Mouse (Mus musculus): ENCODE measurements at regions not wholly inside any gene's neighbourhood (a gene's known extent, or its start where the extent isn't known, plus 50 kb on each side); places are given as distances from the start of the nearest gene placed in this dataset.

GRCm38 (mm10) chrX:11487876-11488275, 160.3 kb downstream of the H2al1j start:
- no peak for DNase-seq (ENCODE audit: low read depth)

GRCm38 (mm10) chrX:11490146-11490693, 162.6 kb downstream of the H2al1j start:
- DNase-seq (ENCODE audit: low read depth): no peak

- DNase-seq (ENCODE audit: low read depth): no peak
These were observed 163.6 kb downstream of the H2al1j start for GRCm38 (mm10) chrX:11491235-11491634.

- DNase-seq (ENCODE audit: low read depth): no peak
These were observed 164.2 kb downstream of the H2al1j start for GRCm38 (mm10) chrX:11491676-11492391.

- no peak for DNase-seq (ENCODE audit: low read depth)
These were observed 166.1 kb downstream of the H2al1j start for GRCm38 (mm10) chrX:11493526-11494245.

- no peak for DNase-seq (ENCODE audit: low read depth)
These were observed 166.6 kb downstream of the H2al1j start for GRCm38 (mm10) chrX:11494246-11494630.

GRCm38 (mm10) chrX:11512439-11512838, 184.8 kb downstream of the H2al1j start:
- no peak for DNase-seq (ENCODE audit: low read depth)

- no peak for DNase-seq (ENCODE audit: low read depth)
These were observed 185.3 kb downstream of the H2al1j start for GRCm38 (mm10) chrX:11512928-11513327.

- DNase-seq (ENCODE audit: low read depth): no peak
These were observed 196.2 kb downstream of the H2al1j start for GRCm38 (mm10) chrX:11523791-11524190.

- no peak for DNase-seq (ENCODE audit: low read depth)
These were observed 197.7 kb downstream of the H2al1j start for GRCm38 (mm10) chrX:11525326-11525725.

GRCm38 (mm10) chrX:11528589-11528988, 201.0 kb downstream of the H2al1j start:
- DNase-seq (ENCODE audit: low read depth): peak; percentile 44

GRCm38 (mm10) chrX:11529221-11529620, 201.6 kb downstream of the H2al1j start:
- DNase-seq (ENCODE audit: low read depth): no peak

- DNase-seq (ENCODE audit: low read depth): no peak
These were observed 205.2 kb downstream of the H2al1j start for GRCm38 (mm10) chrX:11532817-11533216.

- no peak for DNase-seq (ENCODE audit: low read depth)
These were observed 206.2 kb downstream of the H2al1j start for GRCm38 (mm10) chrX:11533871-11534270.

GRCm38 (mm10) chrX:11541011-11541410, 213.4 kb downstream of the H2al1j start:
- DNase-seq (ENCODE audit: low read depth): no peak

- no peak for DNase-seq (ENCODE audit: low read depth)
These were observed 222.7 kb downstream of the H2al1j start for GRCm38 (mm10) chrX:11550164-11550851.

- no peak for DNase-seq (ENCODE audit: low read depth)
These were observed 224.6 kb downstream of the H2al1j start for GRCm38 (mm10) chrX:11552177-11552576.

GRCm38 (mm10) chrX:11555035-11555570, 227.5 kb downstream of the H2al1j start:
- no peak for DNase-seq (ENCODE audit: low read depth)

- DNase-seq (ENCODE audit: low read depth): no peak
These were observed 230.6 kb downstream of the H2al1j start for GRCm38 (mm10) chrX:11558260-11558659.

GRCm38 (mm10) chrX:11560550-11561276, 233.1 kb downstream of the H2al1j start:
- no peak for DNase-seq (ENCODE audit: low read depth)

GRCm38 (mm10) chrX:11565888-11566287, 238.3 kb downstream of the H2al1j start:
- no peak for DNase-seq (ENCODE audit: low read depth)

- DNase-seq (ENCODE audit: low read depth): no peak
These were observed 240.2 kb downstream of the H2al1j start for GRCm38 (mm10) chrX:11567827-11568226.

Measured in NIH3T3 (cell line).